Mouse (Mus musculus) activated CD4-positive, CD25-positive, alpha-beta regulatory T cell, adult 4 months (primary cell): ENCODE measurements at regions not wholly inside any gene's neighbourhood (a gene's known extent, or its start where the extent isn't known, plus 50 kb on each side); places are given as distances from the start of the nearest gene placed in this dataset.

Experiments
- ATAC-seq: one replicate; pipeline ENCODE4 v1.8.0; 2017

- no peak for ATAC-seq
Observed at GRCm38 (mm10) chr1:128951436-128951835, 321.7 kb upstream of the Thsd7b start.

- no peak for ATAC-seq
Observed at GRCm38 (mm10) chr1:128950512-128950911, 322.6 kb upstream of the Thsd7b start.

GRCm38 (mm10) chr1:128914811-128915210 lies 322.7 kb upstream of the Cxcr4 start:
- ATAC-seq: no peak

GRCm38 (mm10) chr1:128912532-128912931 lies 320.4 kb upstream of the Cxcr4 start:
- ATAC-seq: no peak

- no peak for ATAC-seq
Observed at GRCm38 (mm10) chr1:128907566-128907965, 315.5 kb upstream of the Cxcr4 start.

GRCm38 (mm10) chr1:128898025-128898424 lies 305.9 kb upstream of the Cxcr4 start:
- ATAC-seq: no peak

GRCm38 (mm10) chr1:128894546-128894945 lies 302.5 kb upstream of the Cxcr4 start:
- no peak for ATAC-seq

GRCm38 (mm10) chr1:128878291-128878690 lies 286.2 kb upstream of the Cxcr4 start:
- ATAC-seq: no peak

- no peak for ATAC-seq
Observed at GRCm38 (mm10) chr1:128875289-128875688, 283.2 kb upstream of the Cxcr4 start.

GRCm38 (mm10) chr1:128874190-128874589 lies 282.1 kb upstream of the Cxcr4 start:
- no peak for ATAC-seq

- ATAC-seq: no peak
Observed at GRCm38 (mm10) chr1:128868761-128869160, 276.7 kb upstream of the Cxcr4 start.

GRCm38 (mm10) chr1:128860537-128860936 lies 268.4 kb upstream of the Cxcr4 start:
- no peak for ATAC-seq

GRCm38 (mm10) chr1:128860094-128860493 lies 268.0 kb upstream of the Cxcr4 start:
- ATAC-seq: no peak

GRCm38 (mm10) chr1:128858661-128859060 lies 266.6 kb upstream of the Cxcr4 start:
- ATAC-seq: no peak

GRCm38 (mm10) chr1:128856933-128857332 lies 264.8 kb upstream of the Cxcr4 start:
- ATAC-seq: no peak

- ATAC-seq: no peak
Observed at GRCm38 (mm10) chr1:128854649-128855048, 262.6 kb upstream of the Cxcr4 start.

GRCm38 (mm10) chr1:128853286-128853685 lies 261.2 kb upstream of the Cxcr4 start:
- no peak for ATAC-seq

GRCm38 (mm10) chr1:128837361-128837760 lies 245.3 kb upstream of the Cxcr4 start:
- ATAC-seq: no peak

GRCm38 (mm10) chr1:128835510-128835909 lies 243.4 kb upstream of the Cxcr4 start:
- no peak for ATAC-seq

- ATAC-seq: no peak
Observed at GRCm38 (mm10) chr1:128833096-128833715, 241.1 kb upstream of the Cxcr4 start.

- ATAC-seq: peak; percentile 82
Observed at GRCm38 (mm10) chr1:128832201-128832883, 240.2 kb upstream of the Cxcr4 start.

GRCm38 (mm10) chr1:128830671-128831240 lies 238.7 kb upstream of the Cxcr4 start:
- ATAC-seq: peak; percentile 10

- no peak for ATAC-seq
Observed at GRCm38 (mm10) chr1:128829536-128829935, 237.4 kb upstream of the Cxcr4 start.

GRCm38 (mm10) chr1:128826419-128826818 lies 234.3 kb upstream of the Cxcr4 start:
- ATAC-seq: no peak
